In genomic region chr17:36237321-36237921, GRCm38 (mm10) we compare ENCODE assay signal across 8 mouse cellular contexts. TPM values are rescaled to one million over a fixed set of nuclear protein-coding genes. Genes with fewer than 3 reads are reported as not detected.
DNase-seq lines count a peak whose midpoint lies in the region; ATAC-seq and TF ChIP-seq lines count a peak whose summit lies in the region.

No protein-coding gene starts in this region.

- no peaks in the 10 kb centered on the region for H3K4me1 ChIP-seq in heart, adult 2 months (ENCODE audit: control insufficient read depth, insufficient read depth, low read length)
- H3K4me1 ChIP-seq in heart, embryonic 16.5 days (ENCODE audit: control insufficient read depth, insufficient read depth, low read length): peaks cover 5% of the 10 kb centered on the region; the same call in 1 of the 2 replicates
- H3K4me1 ChIP-seq in liver, embryonic 13.5 days (replicated peaks): no peaks in the 10 kb centered on the region

- H3K9me3 ChIP-seq in heart, embryonic 16.5 days (replicated peaks; ENCODE audit: control insufficient read depth, low read length): no peaks in the 10 kb centered on the region
- no peaks in the 10 kb centered on the region for H3K9me3 ChIP-seq in liver, embryonic 13.5 days (replicated peaks)

- H3K27me3 ChIP-seq in heart, adult 2 months (ENCODE audit: control insufficient read depth, insufficient read depth, low read length): peaks cover 11% of the 10 kb centered on the region
- H3K27me3 ChIP-seq in heart, embryonic 16.5 days (ENCODE audit: control insufficient read depth, insufficient read depth, low read length): peaks cover 29% of the 10 kb centered on the region
- H3K27me3 ChIP-seq in liver, embryonic 13.5 days: peaks cover 66% of the 10 kb centered on the region

- H3K79me2 ChIP-seq in heart, adult 2 months (replicated peaks; ENCODE audit: control insufficient read depth, insufficient read depth, low read length): no peaks in the 10 kb centered on the region

- H3K4me2 ChIP-seq in heart, embryonic 16.5 days (ENCODE audit: low read depth, low read length): peak overlapping the region; percentile 66
- H3K4me2 ChIP-seq in liver, embryonic 13.5 days: peak overlapping the region; percentile 53

- no peak for TF ChIP-seq CTCF in heart, adult 2 months (IDR thresholded peaks at IDR 0.05)

- no peak for DNase-seq in heart, adult 2 months
- no peak for DNase-seq in heart, postnatal 25 days (ENCODE audit: low spot score)
- peak; percentile 53 for DNase-seq in NIH3T3 (ENCODE audit: low read depth)
- DNase-seq in liver, embryonic 13.5 days: no peak
- DNase-seq in retina, embryonic 14.5 days (ENCODE audit: low spot score): peak; percentile 39
- no peak for DNase-seq in right cerebral cortex, adult 18-20 months
- no peak for DNase-seq in yolk sac, embryonic 10.5 days (ENCODE audit: low spot score)

- H3K36me3 ChIP-seq in heart, adult 2 months (ENCODE audit: control insufficient read depth, insufficient read depth, low read length): no peaks in the 10 kb centered on the region
- no peaks in the 10 kb centered on the region for H3K36me3 ChIP-seq in heart, embryonic 16.5 days (ENCODE audit: control insufficient read depth, insufficient read depth)
- no peaks in the 10 kb centered on the region for H3K36me3 ChIP-seq in liver, embryonic 13.5 days

- no peak for TF ChIP-seq EP300 in heart, adult 2 months (IDR thresholded peaks at IDR 0.05; ENCODE audit: insufficient read depth, low read depth, low read length)

- peak; percentile 28; the same call in 1 of the 2 replicates for ATAC-seq in heart, embryonic 16.5 days (replicated peaks; ENCODE audit: extremely low read depth, insufficient read depth, low FRiP score)
- no peak for ATAC-seq in liver, embryonic 13.5 days (ENCODE audit: low read depth)

- H3K27ac ChIP-seq in heart, adult 2 months: no peak overlapping the region
- no peak overlapping the region for H3K27ac ChIP-seq in heart, embryonic 16.5 days (ENCODE audit: low read length)
- no peak overlapping the region for H3K27ac ChIP-seq in liver, embryonic 13.5 days

- WGBS in heart, adult 2 months: 2% methylated on average over 27 of the region's 27 CpGs
- WGBS in heart, embryonic 16.5 days: 1% methylated on average over 27 of the region's 27 CpGs
- WGBS in liver, embryonic 13.5 days (ENCODE audit: insufficient replicate concordance): 5% methylated on average over 27 of the region's 27 CpGs

- TF ChIP-seq POLR2A in heart, adult 2 months (IDR thresholded peaks at IDR 0.05; ENCODE audit: insufficient read depth, low read depth, low read length): no peak

- H3K4me3 ChIP-seq in heart, adult 2 months: peak overlapping the region; percentile 26
- peak overlapping the region; percentile 44 for H3K4me3 ChIP-seq in heart, embryonic 16.5 days (ENCODE audit: low read length)
- H3K4me3 ChIP-seq in liver, embryonic 13.5 days (replicated peaks): peak overlapping the region; percentile 29

- H3K9ac ChIP-seq in heart, adult 2 months (ENCODE audit: low read depth, low read length): no peak overlapping the region
- peak overlapping the region; percentile 59 for H3K9ac ChIP-seq in heart, embryonic 16.5 days (ENCODE audit: low read length)
- H3K9ac ChIP-seq in liver, embryonic 13.5 days: no peak overlapping the region

- intact Hi-C loops in heart, adult 2 months (cut with DNase I): no loop called here
- intact Hi-C loops in heart, postnatal 25 days (cut with DNase I): no loop called here

RNA-seq across cellular contexts. Expression of gene Rpp21, which starts 20.4 kb away (rescaled TPM):
- total RNA-seq in heart, adult 2 months (2021): 10 to 100 TPM; 35.5 to 43.8 TPM
- polyA plus RNA-seq in heart, adult 2 months (2012; rRNA removed): 49.8 and 59.1 TPM in 2 replicates
- total RNA-seq in heart, postnatal 25 days (2021): 10 to 100 TPM; 35.9 to 36.8 TPM
- polyA plus RNA-seq in heart, embryonic 16.5 days (2015; fragmentation: Nextera tagmentation; extraction: Ambion mirVana): 73.2 and 89.1 TPM in 2 replicates
- 60.0 and 75.1 TPM in 2 replicates for polyA plus RNA-seq in liver, embryonic 13.5 days (2015; fragmentation: Nextera tagmentation; extraction: Ambion mirVana)

RNA-seq across cellular contexts. Expression of gene Trim39, which starts 34.6 kb away (rescaled TPM):
- total RNA-seq in heart, adult 2 months (2021): 1 to 10 TPM; 6.7 to 7.6 TPM
- 6.0 and 8.7 TPM in 2 replicates for polyA plus RNA-seq in heart, adult 2 months (2012; rRNA removed)
- total RNA-seq in heart, postnatal 25 days (2021): 1 to 10 TPM; 5.7 to 7.0 TPM
- 10.4 and 10.7 TPM in 2 replicates for polyA plus RNA-seq in heart, embryonic 16.5 days (2015; fragmentation: Nextera tagmentation; extraction: Ambion mirVana)
- 6.1 and 6.7 TPM in 2 replicates for polyA plus RNA-seq in liver, embryonic 13.5 days (2015; fragmentation: Nextera tagmentation; extraction: Ambion mirVana)

RNA-seq across cellular contexts. Expression of gene H2-T3, which starts 47.3 kb away (rescaled TPM):
- total RNA-seq in heart, adult 2 months (2021): not detected
- not detected in 2 replicates for polyA plus RNA-seq in heart, adult 2 months (2012; rRNA removed)
- total RNA-seq in heart, postnatal 25 days (2021): not detected
- 0.21 and 0.97 TPM in 2 replicates for polyA plus RNA-seq in heart, embryonic 16.5 days (2015; fragmentation: Nextera tagmentation; extraction: Ambion mirVana)
- not detected in 2 replicates for polyA plus RNA-seq in liver, embryonic 13.5 days (2015; fragmentation: Nextera tagmentation; extraction: Ambion mirVana)

RNA-seq across cellular contexts. Expression of gene H2-M10.2, which starts 48.9 kb away (rescaled TPM):
- total RNA-seq in heart, adult 2 months (2021): not detected
- polyA plus RNA-seq in heart, adult 2 months (2012; rRNA removed): not detected in 2 replicates
- total RNA-seq in heart, postnatal 25 days (2021): not detected
- polyA plus RNA-seq in heart, embryonic 16.5 days (2015; fragmentation: Nextera tagmentation; extraction: Ambion mirVana): not detected in 2 replicates
- polyA plus RNA-seq in liver, embryonic 13.5 days (2015; fragmentation: Nextera tagmentation; extraction: Ambion mirVana): not detected in 2 replicates

Comparison
In these comparisons a context has a peak if more than half of its experiments do, and no peak if none do; other contexts are left out.
1. DNase-seq: peak in NIH3T3 (single experiment) and retina, embryonic 14.5 days (single experiment); none in heart, adult 2 months (0 of 2), heart, postnatal 25 days (single experiment), liver, embryonic 13.5 days (single experiment), right cerebral cortex, adult 18-20 months (single experiment) and yolk sac, embryonic 10.5 days (single experiment).
2. Peak in every context shown above with its lines, with median percentiles within 50 percentile points of each other: H3K4me3 ChIP-seq.